Mouse (Mus musculus) right cerebral cortex, adult 2 months (tissue): Measurements from ENCODE around the gene Tln2.

Experiments
- DNase-seq, 2 experiments: peaks; one replicate each; pipeline ENCODE4 v3.0.0; 2021 to 2022; ENCODE audit warnings: low spot score in 2 of 2

Gene Tln2

DNA sequence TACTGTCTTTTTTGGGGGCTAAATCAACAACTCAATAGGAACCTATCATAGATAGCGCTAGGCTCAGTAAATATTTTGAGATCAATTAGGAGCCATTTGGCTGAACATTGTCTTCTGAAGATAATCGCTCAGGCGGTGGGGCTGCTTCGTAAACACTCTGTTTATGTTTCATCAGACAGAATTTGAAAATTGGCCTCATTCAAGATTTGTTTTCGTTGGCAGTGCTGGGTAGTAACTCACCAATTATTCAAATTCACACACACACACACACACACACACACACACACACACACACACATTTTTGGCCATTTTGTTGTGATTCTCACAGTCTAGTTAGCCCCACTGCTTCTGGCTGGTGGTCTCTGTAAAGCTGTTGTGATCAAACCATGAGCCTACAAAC lies 12.9 kb downstream of the Tln2 start:
- DNase-seq = no peak

DNA sequence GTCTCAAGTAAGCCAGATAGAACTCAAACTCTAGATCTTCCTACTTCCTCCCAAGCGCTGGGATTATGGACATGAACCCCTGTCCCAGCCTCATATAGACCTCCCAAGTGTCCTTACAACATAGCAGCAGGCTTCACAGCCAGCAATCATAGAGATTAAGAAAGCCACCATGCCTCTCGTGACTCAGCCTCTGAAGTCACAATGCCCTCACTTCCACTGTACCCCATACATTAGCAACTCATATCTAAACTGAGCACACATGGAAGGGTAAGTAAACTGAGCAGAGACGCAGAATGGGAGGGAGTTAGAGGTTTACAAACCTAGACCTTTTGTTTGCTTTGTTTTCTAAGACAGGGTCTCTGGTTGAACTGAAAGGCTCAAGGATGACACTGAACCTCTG lies 13.7 kb downstream of the Tln2 start:
- DNase-seq = no peak

DNA sequence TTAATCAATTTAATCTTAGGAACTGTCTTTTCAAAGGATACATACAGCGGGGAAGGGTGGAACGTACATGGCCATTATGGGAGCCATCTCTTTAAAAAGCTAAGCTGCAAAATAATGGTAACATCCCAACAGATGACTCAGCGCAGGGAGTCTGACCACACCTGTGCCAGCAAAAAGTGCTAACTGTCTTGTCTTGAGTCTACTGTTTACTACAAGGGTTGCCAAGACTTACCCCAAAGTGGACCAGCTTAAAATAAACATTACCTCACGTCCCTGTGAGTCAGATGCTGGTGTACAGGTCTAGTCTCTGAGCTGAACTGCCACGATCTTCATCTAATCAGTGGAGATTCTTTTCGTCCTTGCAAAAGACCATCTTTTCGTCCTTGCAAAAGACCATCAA lies 14.7 kb downstream of the Tln2 start:
- DNase-seq = no peak

DNA sequence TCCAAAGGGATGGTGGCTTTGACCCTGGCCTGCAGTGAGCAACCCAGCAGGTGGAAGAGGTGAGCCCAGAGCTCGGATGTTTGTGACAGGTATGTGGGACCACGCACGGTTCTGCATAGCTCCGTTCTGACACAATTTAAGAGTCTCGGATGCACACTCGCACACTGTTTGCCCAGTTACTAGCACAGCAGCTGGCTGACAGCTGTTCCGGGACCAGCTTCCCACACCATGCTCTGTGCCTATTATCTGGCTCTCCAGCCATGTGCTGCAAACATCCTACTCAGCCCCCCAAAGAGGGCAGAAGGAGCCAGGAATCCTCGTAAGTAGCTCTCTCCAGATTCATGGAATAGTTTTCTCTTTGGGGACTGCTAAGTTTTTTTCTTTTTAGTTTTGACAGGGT lies 17.6 kb downstream of the Tln2 start:
- no peak for DNase-seq

DNA sequence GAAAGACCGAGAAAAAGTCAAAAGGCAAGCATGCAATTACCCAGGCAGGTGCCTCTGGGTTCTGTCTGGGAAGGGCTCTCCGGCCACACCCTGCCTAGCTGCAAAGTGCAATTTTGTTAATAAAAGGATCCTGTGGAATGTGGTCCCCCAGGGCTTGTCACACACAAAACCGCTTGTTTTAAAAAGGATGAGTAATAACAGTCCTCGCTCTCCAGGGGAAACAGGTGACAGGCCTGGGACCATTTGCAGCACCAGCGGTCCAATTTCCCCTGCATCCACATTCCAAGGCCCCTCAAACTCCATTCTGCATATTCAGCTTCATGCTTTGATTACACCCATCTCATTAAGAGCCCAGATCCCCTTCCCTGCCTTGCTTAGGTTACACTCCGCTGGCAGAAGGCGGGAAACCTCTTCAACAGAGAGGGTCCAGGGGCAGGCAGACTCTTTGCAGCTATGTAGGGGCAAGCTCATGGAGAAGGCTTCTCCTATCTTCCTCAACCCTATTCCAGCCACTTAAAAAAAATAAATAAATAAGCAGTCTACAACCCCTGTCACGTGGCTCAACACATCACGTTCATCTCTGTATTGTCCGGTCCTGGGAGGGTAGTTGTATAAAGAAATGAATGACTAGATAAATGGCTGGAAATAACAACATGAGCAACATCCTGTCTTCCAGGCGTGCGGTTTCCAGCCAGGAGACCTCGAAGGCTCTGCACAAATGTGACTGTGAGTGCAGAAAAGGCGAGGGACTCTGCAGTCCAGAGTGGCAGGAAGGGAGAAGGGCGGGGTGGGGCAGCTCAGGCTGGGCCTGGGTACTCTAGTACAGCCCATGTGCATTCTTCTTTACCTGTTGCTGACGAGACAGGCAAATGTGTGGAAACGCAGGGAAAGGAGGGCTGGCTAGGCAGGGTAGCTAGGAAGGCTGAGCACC lies 19.5 kb downstream of the Tln2 start:
- DNase-seq = no peak

DNA sequence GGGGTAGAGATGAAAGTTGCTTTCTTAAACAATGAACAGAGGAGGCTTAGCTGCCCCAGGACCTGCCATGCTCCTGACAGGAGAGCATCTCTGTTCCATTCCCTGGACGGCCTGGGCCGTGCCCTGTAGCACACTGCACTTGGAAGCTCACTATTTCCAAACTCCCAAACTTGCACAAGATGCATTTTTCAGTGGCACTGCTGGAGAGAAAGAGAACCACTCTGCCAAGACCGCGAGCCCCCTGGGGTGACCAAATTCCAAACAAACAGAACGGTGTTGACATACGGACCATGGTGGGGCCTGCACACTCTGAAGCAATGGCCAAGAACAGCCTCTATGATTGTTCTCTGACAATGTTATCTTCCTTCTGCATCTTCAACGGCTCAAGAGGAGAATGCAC lies 25.1 kb downstream of the Tln2 start:
- DNase-seq = no peak

DNA sequence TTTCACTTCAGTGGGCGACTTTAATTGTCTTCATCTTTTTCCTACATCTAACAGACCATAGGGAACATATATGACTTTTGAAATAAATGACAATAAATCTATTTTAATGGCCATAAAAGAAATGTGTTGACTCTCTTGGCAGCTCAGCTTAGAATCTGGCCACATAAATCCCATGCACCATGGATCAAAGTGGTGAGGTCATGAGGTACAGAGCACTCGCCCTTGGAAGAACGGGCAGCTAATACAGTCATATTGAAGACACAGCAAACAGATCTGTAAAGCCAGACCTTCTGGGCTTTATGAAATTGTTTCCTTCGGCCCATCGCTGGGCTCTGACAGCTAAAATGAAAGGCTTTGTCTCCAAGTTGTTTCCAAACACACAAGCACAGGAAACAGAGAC lies 26.2 kb downstream of the Tln2 start:
- no peak for DNase-seq

DNA sequence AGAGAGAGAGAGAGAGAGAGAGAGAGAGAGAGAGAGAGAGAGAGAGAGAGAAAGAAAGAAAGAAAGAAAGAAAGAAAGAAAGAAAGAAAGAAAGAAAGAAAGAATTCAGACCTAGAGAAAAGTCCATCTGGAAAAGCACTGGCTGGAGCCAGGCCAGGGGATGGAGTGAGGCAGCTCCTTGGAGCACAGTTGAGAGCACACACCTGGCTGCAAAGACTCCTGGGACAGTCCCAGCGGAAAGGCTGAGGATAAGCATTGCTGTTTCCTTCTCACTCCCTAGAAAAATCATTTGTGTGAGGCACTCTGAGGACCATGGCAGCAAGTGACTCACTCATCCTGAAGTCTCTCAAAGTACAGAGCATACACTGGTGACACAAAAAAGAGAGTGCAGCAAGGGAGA lies 26.9 kb downstream of the Tln2 start:
- no peak for DNase-seq

DNA sequence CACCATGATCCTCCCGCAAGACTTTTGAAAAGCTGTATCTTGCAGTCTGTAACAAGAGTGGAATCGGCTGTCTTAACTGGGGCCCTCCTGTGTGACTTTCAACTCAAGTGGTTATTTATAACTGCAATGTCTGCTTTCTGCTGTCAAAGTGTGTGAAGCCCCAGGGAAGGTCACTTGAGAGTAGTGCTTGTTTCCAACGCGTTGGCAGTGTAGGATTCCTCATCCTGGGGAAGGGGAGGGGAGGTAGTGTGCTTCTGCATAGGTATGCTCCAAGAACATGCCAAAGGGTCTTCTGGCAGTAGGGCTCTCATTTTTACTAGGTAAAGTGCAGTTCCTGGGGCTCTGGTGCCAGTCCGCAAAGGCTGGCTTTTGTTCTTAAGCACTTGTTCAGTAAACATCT lies 29.9 kb downstream of the Tln2 start:
- DNase-seq = no peak

DNA sequence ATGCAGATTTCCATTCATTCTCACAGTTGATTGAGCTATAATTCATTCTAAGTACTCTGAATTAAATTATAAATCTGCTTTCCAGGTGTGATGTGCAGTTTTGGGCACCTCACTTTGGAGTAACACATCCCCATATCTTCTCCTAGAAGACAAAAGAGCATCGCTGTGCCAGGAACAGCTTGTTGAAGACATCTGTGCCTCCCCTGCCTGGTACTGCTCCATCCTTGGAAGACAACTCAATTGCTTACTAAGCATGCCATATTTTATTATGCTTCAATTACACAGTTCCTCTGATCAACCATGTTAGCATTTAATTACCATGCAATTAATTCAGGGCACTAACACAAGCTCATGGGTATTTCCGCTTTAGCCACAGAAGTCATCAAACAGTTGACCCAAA lies 31.8 kb downstream of the Tln2 start:
- no peak for DNase-seq

DNA sequence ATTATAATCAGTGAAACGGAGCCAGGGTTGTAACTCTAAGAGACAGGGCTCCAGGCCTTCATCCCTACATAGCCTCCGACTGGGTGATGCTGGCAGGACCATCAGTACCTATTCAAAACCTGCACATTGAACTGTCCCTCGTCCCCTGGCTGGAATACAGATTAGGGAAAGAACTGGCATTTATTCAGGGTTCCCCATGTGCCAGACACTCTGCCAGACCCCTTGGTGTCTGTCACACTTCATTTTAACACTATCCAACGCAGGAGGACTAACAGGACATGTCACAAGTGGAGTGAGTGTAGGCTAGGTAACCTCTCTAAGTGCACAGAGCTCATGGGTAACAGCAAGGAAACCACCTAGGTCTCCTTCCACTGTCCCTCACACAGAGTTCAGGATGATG lies 37.8 kb downstream of the Tln2 start:
- DNase-seq = no peak

DNA sequence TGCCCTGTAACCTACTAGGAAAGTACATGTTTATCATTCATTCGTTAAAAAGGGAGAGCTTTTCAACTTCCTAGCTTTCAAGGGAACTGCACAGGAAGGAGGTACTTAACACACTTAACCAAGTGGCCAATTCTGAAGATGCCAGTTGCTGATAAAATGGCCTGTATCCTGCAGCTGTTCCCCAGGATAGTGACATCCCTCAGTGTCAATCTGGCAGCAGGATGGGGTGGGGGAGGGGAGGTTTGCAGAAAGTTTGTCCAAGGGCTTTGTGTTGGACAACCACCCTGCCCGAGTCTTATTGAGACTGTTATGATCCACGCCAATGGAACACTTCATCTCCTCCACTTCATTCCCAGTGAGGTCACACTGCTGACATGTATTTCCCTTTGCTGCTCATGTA lies 50.0 kb downstream of the Tln2 start:
- DNase-seq = no peak

DNA sequence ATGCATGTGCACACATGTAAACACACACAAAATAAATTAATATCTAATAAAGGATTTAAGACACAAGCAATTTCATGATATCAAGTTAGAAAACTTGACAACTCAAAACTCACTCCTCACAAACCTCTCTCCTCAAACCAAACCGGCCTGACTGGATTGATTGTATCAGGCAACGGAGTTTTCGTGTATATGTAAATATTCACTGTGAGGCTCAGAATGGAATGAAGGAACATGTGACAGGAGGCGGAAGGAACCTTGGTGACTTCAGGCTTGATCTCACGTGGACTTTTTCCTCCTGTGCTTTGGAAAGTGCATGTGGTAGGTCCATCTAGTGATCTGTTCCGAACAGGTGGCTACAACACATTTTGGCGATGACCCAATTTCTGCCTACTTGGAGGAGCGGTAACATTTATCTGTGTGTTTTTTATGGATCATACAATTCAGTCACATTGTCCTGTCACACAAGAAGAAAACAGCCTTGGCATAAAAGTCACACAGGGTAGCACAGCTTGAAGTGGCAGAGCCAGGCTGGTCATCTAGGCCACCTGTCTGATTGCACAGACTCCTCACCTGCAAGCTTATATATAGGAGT lies 54.7 kb downstream of the Tln2 start:
- no peak for DNase-seq

DNA sequence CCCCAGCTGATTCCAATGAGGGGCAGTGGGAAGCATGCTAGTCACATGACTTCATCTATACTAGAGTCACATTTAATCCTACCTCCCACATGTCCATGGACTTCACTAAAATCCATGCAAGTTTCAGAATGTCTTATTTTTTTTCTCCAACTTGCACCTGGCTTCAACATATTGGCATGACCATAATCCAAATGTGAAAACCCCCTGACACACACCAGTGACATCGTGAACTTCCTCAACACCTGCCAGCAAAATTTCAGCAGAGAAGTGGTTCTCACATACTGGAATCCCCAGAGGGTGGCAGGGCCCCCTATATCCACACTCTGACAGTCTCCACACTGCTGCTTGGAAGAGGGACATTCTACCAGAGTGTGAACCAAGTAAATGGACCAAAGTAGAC lies 57.7 kb downstream of the Tln2 start:
- no peak for DNase-seq

DNA sequence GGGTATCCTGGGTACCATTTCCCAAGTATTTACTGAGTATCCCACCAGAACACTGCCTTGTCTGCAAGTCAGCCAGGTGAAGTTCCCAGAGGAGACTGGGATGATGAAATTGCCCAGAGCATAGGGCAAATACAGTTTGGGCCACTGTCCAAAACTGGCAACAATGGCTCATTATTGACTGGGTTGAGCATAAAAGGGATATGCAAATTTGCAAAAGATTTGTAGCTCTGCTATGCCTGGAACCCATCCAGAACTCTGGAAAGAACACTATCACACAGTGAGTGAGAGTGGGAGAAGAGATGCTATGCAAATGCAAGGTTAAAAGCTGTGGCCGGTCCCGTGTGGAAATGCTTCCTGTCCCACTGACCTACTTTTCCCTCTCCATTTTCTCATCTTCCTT lies 63.1 kb downstream of the Tln2 start:
- DNase-seq = peak; percentile 23 to 24

DNA sequence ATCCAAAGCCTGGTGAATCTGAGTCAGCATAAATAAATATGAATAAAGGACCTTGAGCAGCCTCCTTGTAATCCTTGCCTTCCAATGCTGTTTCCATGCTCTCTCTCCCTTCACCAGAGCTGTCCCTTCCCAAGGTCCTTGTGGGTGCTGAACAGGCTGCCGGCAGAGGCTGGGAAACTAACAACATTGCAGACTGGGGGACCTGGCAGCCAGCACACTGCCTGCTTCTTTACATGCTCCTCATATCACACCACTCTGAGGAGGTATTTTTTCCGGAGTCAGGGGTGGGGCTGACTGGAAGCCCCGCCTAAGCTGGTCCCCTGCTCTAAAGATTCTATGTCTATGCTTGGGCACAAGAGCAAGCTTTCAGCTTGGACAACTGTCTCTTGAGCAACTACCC lies 64.2 kb downstream of the Tln2 start:
- no peak for DNase-seq

DNA sequence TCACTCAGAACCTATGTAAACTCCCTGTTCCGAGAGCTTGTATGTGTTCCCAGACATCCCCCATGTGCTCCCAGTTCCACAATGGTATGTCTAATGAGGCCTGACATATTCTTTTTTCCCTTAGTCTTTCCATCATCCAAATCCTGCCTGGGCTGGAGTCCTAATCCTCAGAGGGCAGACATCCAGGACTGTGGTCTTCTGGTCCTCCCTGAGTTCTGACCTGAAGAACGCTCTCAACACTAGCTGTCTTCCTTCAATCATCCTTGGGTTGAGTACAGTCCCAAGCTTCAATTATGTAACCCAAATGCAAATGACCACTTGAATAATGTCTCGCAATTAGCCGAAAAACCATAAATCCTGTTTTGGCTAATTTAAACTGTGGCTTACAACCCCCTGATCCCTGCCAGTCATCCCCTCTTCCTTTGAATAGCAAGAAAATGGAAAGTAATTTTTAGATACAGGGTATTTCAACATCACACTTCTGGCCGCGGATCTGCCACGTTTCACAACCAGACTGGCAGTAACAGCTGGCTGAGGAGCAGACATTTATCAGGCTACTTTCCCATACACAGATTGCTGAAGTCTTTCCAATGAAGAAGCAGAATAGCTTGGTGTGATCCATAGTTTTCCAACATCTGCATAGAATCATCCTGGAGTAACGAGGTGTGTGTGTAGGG lies 65.5 kb downstream of the Tln2 start:
- no peak for DNase-seq

DNA sequence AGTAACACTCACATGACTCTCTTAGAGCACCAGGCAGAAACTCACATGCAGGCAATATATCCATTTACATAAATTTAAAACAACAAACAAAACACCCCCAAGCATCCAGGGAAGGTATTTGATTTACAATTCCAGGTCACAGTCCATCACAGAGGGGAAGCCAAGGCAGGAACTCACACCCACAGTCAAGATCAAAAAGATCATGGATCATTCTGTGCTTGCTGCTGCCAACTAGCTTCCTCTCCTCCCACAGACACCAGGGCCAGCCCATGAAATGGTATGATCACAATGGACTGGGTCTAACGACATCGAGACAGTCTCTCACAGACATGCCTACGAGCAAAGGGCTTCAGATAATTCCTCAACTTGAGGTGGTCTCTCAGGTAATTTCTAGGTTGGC lies 70.1 kb downstream of the Tln2 start:
- DNase-seq = no peak

DNA sequence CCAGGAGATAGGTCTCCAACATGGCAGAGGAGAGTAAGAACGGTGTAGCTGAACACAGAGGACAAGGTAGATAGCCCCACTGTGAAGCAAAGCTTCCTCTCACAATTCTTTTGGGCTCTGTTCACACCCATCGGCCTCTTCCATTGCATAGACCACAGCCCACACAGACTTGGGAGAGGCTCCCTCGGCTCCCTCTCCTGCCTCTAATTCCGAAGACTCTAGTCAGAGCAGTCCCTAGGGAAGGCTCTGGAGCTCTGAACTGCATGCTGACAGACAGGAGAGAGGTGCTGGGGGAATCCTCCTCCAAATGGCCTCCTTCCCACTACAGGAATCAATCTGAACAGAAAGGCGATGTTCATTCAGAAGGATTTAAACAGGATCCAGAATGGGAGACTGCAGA lies 72.9 kb downstream of the Tln2 start:
- DNase-seq = no peak

DNA sequence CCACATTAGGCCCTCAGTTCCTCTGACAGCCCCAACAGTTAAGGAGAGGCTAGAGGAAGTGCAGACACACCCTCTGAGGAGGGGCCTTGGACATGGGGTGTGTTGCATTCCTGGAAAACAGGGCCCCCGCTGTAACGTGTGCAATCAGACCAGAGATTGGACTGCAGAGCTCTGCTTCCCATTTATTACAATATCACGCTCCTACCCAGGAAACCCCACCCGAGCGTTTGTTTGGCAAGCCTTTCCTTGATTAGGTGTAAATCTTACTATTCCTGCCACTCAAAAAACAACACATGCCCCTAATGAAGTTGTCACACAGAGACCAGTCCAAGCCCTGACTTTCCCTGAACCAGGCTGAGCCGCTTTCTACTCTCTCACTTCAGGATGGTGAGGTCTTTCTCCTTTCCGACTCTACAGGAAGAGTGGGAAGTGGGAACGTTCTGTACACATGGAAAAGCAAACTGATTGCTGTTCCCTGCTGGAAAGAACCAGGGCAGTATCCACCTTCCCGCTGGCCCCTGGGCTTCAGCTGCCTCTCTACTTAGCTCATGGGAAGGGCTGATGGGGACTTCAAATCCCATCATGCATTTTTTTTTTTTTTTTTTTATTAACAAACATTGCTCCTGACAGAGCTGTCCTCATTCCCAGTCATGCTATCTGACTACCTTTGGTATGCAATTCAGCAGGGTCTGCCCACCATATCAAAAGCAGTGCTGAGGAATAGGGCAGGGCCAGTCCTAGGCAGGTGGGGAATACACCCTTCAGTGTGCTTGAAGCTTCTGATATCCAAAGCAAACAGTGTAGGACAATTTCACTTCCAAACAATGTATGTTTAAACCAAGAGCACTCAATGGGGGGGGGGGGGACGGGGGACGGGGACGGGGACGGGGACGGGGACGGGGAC lies 74.1 kb downstream of the Tln2 start:
- no peak for DNase-seq

DNA sequence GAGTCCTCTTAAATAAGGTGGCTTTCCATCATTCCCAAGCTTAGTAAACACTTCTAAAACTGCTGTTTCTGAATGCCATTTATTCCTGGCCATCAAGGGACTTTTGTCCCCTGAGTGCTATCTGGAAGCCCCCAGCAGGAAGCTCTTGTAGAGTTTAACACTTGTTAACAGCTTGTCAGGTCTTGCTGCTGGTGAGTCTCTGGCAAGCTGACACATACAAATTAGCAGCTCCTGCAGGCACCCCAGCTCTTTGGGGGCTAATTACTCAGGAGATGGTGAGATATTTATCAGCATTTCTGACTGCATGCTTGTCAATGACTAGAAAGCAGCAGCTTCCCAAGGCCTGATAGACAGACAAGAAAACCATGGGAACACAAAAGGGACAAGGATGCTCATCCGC lies 77.2 kb downstream of the Tln2 start:
- no peak for DNase-seq

DNA sequence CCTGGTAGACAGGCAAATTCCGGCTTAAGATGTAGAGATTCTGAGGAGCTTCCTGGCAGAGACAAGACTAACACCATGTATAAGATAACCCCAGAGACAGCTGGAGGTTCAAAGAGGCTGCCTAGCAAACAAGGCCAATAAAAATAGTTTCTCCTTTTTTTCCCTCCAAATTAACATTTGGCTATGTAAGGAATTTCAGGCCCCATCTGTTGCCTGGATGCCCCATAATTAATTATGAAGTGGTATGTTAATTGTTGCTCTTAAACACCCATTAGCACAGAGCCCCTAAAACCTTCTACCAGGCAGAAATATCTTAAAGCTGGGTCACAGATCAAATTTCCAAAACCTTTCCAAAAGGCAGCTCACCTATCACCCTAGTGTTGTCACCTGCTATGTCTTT lies 77.7 kb downstream of the Tln2 start:
- DNase-seq = no peak
